Mouse (Mus musculus) heart, postnatal 4 days (tissue): ENCODE results near the gene Krtap6-5. TPM values are rescaled to one million over a fixed set of nuclear protein-coding genes. Genes with fewer than 3 reads are reported as not detected.
"Not testable (repeated sequence)": the region's sequence is repeated elsewhere in the genome, so short reads cannot be mapped to it uniquely, and the experiment has no call there.

Experiments
- DNase-seq: peaks from one replicate; pipeline ENCODE4 v3.0.0; 2021
- total RNA-seq, 2 experiments: library from RNA; stranded (reverse); gene quantifications; 2 replicates each; pipeline ENCODE4 v1.2.3; 2021

The Krtap6-5 gene
- not detected for total RNA-seq

DNA sequence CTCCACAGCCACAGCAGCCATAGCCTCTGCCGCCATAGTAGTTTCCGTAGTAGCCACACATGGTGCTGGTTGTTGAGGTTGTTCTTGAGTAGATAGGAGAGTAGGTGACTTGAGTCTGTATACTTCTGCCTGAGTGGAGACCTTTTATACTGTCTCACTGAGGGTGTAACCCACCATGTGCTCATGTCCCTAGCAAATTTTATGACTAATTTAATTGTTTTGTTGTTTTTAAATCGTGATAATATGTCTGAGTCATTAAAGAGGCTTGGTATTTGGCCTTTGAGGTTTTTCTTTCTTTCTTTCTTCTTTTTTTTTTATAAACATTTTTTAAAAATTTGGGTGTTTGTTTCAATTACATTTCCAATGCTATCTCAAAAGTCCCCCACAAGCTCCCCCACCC lies at the start of gene Krtap6-5:
Krtap6-5 (minus strand) TSS at position 101 of the 400 bp plus-strand sequence.
- no peak for DNase-seq

DNA sequence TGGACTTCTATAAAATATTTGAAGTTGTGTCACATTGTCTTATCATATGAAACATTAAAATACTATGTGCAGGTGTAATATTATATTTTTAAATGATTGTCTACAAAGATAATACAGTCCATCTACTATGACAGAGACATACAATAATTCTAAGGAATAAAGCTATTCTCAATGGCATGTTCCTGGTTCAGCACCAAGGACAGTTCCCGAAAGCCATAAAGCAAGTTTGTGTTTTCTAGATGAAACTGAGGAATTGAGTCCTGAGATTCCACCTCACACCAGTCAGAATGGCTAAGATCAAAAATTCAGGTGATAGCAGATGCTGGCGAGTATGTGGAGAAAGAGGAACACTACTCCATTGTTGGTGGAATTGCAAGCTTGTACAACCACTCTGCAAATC lies 23.4 kb upstream of the Krtap6-5 start:
- peak; percentile 6 for DNase-seq

GRCm38 (mm10) chr16:89063902-89064301 lies 16.2 kb upstream of the Krtap6-5 start, which contains the start of gene 1110025L11Rik:
TSS of gene 1110025L11Rik (minus strand) at chr16:89064002.
- DNase-seq: not testable (repeated sequence)

DNA sequence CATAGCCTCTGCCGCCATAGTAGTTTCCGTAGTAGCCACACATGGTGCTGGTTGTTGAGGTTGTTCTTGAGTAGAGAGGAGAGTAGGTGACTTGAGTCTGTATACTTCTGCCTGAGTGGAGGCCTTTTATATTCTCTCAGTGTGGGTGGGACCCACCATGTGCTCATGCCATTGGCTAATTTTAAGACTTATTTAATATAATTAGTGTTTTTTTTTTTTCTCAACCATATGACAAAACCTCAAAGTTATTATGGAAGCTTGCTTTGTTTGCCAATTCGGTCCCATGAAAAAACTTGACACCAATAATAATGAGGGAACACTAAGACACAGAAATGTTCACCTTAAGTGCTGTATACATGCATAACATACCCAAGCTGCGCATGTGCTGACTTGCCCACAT lies 6.3 kb downstream of the Krtap6-5 start, which contains the start of gene Gm10228:
Gm10228 (minus strand) TSS at position 101 of the 400 bp plus-strand sequence.
- not testable (repeated sequence) for DNase-seq

DNA sequence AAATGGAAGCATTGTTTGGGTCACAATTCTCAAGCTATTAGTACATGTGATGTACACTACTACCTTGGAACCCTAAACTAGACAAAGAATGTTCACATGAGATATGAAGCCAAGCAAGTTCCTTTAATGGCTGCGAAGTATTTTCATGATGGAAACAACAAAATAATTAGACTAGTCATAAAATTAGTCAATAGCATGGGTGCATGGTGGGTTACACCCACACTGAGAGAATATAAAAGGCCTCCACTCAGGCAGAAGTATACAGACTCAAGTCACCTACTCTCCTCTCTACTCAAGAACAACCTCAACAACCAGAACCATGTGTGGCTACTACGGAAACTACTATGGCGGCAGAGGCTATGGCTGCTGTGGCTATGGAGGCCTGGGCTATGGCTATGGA lies 16.3 kb downstream of the Krtap6-5 start, which contains the start of gene Krtap6-1:
Krtap6-1 (plus strand) TSS at position 301 of the 400 bp plus-strand sequence.
- DNase-seq: not testable (repeated sequence)

DNA sequence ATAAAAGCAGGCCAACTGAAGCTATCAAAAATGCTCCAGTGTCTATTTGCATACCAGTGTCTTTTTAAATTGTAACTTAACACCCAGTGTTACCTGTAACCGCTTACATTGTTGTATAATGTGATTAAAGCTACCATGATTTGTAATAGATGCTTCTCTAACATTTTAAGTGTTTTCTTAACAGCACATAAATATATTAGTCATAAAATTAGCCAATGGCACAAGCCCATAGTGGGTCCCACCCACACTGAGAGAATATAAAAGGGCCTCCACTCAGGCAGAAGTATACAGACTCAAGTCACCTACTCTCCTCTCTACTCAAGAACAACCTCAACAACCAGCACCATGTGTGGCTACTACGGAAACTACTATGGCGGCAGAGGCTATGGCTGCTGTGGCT lies 32.7 kb downstream of the Krtap6-5 start, which contains the start of gene Gm10229:
Gm10229 (plus strand) TSS at position 301 of the 400 bp plus-strand sequence.
- DNase-seq: not testable (repeated sequence)

GRCm38 (mm10) chr16:89013973-89014372 lies 33.7 kb downstream of the Krtap6-5 start:
- DNase-seq: no peak

DNA sequence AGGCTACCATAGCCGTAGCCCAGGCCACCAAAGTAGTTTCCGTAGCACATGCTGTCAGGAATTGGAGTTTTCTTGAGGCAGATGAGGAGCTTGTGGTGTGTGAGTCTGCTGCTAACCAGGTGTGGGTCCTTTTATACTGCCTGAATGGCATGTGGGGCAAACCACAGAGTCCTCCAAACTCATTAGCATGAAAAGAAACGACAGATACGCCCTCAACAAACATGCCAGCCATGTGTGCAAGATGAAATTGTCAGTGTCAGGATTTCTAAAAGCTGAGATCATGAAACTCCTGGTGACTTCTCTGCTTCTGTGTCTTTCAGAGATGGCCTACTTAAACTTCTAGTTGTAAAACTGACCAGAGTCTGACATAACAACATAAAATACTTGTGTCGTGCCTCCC lies 37.0 kb downstream of the Krtap6-5 start, which contains the start of gene Krtap22-2:
Krtap22-2 (minus strand) TSS at position 101 of the 400 bp plus-strand sequence.
- DNase-seq: no peak

Other genes starting within 250 kb of the Krtap6-5 start
- not detected for gene Gm20741, start 235.7 kb downstream of the Krtap6-5 start, total RNA-seq
- not detected for gene Krtap15, start 227.7 kb downstream of the Krtap6-5 start, total RNA-seq
- not detected for gene Krtap14, start 221.7 kb downstream of the Krtap6-5 start, total RNA-seq
- gene Krtap19-1, start 178.5 kb downstream of the Krtap6-5 start, total RNA-seq: not detected
- gene Krtap19-2, start 173.6 kb downstream of the Krtap6-5 start, total RNA-seq: not detected
- not detected for gene Krtap19-3, start 169.8 kb downstream of the Krtap6-5 start, total RNA-seq
- not detected for gene Krtap19-4, start 162.8 kb downstream of the Krtap6-5 start, total RNA-seq
- gene Krtap19-5, start 151.4 kb downstream of the Krtap6-5 start, total RNA-seq: not detected
- gene Krtap19-9b, start 115.6 kb downstream of the Krtap6-5 start, total RNA-seq: not detected
- not detected for gene Krtap16-3, start 85.0 kb downstream of the Krtap6-5 start, total RNA-seq
- not detected for gene Krtap22-2, start 37.1 kb downstream of the Krtap6-5 start, total RNA-seq
- gene Gm10229, start 32.6 kb downstream of the Krtap6-5 start, total RNA-seq: not detected
- gene Krtap6-1, start 16.2 kb downstream of the Krtap6-5 start, total RNA-seq: not detected
- not detected for gene Gm10228, start 6.4 kb downstream of the Krtap6-5 start, total RNA-seq
- gene 1110025L11Rik, start 16.1 kb upstream of the Krtap6-5 start, total RNA-seq: not detected
- gene Krtap6-3, start 36.1 kb upstream of the Krtap6-5 start, total RNA-seq: not detected
- gene Gm6358, start 93.0 kb upstream of the Krtap6-5 start, total RNA-seq: not detected
- not detected for gene Gm10061, start 103.2 kb upstream of the Krtap6-5 start, total RNA-seq
- gene Gm9789, start 110.1 kb upstream of the Krtap6-5 start, total RNA-seq: not detected
- gene Gm7735, start 121.6 kb upstream of the Krtap6-5 start, total RNA-seq: not detected
- gene 1110057P08Rik, start 126.9 kb upstream of the Krtap6-5 start, total RNA-seq: not detected
- not detected for gene Krtap20-2, start 158.0 kb upstream of the Krtap6-5 start, total RNA-seq